Mouse (Mus musculus): ENCODE results near the gene Cyb561d2. TPM values are rescaled to one million over a fixed set of nuclear protein-coding genes. Genes with fewer than 3 reads are reported as not detected.
"Not testable (repeated sequence)": the region's sequence is repeated elsewhere in the genome, so short reads cannot be mapped to it uniquely, and the experiment has no call there.

Cyb561d2 gene
- total and polyA plus RNA-seq, 2 experiments from 2014 or later = 50.0 to 50.8 TPM

DNA sequence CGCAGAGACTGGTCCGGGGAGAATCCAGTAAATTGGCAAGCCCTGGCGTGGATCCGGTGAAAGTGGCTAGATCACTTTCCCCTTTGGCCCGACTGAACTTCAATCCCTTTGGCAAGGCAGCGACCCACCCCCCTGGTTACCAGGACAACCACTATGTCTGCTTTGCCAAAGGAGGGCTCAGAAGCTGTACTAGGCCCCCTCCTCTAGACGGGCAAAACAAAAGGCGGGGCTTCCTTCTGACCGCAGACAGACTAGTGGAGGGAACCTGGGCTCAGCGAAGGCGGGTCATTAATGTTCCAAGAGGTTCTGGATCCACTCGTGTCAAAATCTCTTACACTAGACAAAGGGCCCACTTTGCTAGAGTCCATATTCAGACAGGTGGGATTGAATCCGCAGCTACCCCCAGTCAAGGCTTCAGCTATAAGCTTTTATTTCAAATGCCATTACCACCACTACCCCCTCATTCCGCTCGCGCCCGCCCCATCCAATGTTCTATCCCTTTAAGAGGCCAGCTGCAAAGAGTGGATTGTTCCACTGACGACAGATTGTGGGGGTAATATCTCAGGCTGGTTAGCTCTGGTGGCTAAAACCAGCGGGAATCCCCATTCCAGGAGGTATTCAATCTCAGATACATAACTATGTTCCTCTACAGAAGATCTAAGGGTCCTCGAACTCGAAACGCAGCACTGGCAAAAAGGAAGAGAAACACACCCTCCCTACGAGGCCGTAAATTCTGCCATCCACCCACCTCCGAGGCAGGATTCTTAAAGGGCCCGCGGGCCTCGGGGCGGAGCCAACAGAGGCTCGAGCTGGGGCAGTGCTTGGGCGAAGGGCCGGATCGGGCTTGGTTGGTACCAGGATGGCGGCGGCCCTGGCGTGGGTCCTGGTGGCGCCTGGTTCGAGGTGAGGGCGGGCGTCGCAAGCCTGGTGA lies 26.6 kb upstream of the Cyb561d2 start:
- Histone ChIP-seq H3K9me3 (ENCODE audit: low read length) (no peaks in the 10 kb centered on the region), H3K27me3 (ENCODE audit: insufficient read depth, low read length) (no peaks in the 10 kb centered on the region), H3K9ac (replicated peaks; ENCODE audit: low read length, poor library complexity, severe bottlenecking) (peak overlapping the region; percentile 77), H3K27ac (ENCODE audit: low read depth, low read length) (peak overlapping the region; percentile 80), H3K4me1 (ENCODE audit: insufficient read depth, low read length) (peaks cover 26% of the 10 kb centered on the region), H3K36me3 (ENCODE audit: insufficient read depth, low read length) (peaks cover 23% of the 10 kb centered on the region), H3K4me2 (ENCODE audit: low read depth, low read length, poor library complexity, severe bottlenecking) (peak overlapping the region; percentile 80), H3K4me3 (ENCODE audit: low read depth, low read length) (peak overlapping the region; percentile 76)
- ATAC-seq (ENCODE audit: low FRiP score) = peak; percentile 85
- peak; percentile 93 for DNase-seq (ENCODE audit: low spot score)
- TF ChIP-seq CTCF (IDR thresholded peaks at IDR 0.05) = no peak
- under 1% methylated on average over 41 of the region's 41 CpGs for WGBS

DNA sequence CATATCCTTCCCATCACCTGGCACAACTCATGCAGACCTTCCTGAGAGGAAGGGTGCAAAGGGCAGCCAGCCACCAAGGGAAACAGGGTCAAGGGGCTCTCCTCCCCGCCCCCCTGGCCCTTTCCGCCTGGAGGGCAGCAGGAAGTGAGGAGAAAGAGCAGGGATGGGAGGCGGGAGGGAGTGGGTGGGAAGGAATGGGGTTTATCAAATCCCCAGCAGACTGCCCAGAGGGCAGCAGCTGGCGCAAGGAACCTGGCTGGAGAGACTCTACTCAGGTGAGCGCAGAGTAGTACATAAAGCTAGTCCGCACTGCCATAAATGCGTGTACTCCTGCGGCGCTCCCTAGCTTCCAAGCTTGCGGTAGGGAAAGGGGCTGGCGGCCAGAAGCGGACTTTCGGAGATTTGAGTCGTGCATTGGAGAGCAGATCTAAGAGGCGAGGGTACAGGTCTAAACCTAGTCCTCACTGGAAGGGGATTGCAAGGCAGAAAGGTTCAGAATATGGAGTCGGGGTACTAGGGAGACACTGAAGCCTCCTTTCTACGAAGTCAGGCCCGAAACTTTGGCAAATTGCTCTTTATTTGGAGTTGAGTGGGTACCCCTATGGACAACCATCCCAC lies 25.8 kb upstream of the Cyb561d2 start, which contains the start of gene Hyal2:
Hyal2 (plus strand) TSS at position 244 of the 618 bp plus-strand sequence.
- WGBS = 8% methylated on average over 18 of the region's 18 CpGs
- Histone ChIP-seq H3K9me3 (ENCODE audit: low read length) (no peaks in the 10 kb centered on the region), H3K36me3 (ENCODE audit: insufficient read depth, low read length) (peaks cover 23% of the 10 kb centered on the region), H3K4me3 (ENCODE audit: low read depth, low read length) (peak within 1 kb of the TSS; percentile 76), H3K27ac (ENCODE audit: low read depth, low read length) (peak within 1 kb of the TSS; percentile 80), H3K27me3 (ENCODE audit: insufficient read depth, low read length) (no peaks in the 10 kb centered on the region), H3K4me2 (ENCODE audit: low read depth, low read length, poor library complexity, severe bottlenecking) (peak within 1 kb of the TSS; percentile 80), H3K9ac (replicated peaks; ENCODE audit: low read length, poor library complexity, severe bottlenecking) (peak within 1 kb of the TSS; percentile 77), H3K4me1 (ENCODE audit: insufficient read depth, low read length) (peaks cover 28% of the 10 kb centered on the region)
- DNase-seq (ENCODE audit: low spot score) (no peak), ATAC-seq (ENCODE audit: low FRiP score) (no peak)
- TF ChIP-seq CTCF (IDR thresholded peaks at IDR 0.05) = 0 out of 2 replicates have a peak, but pooled peaks have one; percentile 8

DNA sequence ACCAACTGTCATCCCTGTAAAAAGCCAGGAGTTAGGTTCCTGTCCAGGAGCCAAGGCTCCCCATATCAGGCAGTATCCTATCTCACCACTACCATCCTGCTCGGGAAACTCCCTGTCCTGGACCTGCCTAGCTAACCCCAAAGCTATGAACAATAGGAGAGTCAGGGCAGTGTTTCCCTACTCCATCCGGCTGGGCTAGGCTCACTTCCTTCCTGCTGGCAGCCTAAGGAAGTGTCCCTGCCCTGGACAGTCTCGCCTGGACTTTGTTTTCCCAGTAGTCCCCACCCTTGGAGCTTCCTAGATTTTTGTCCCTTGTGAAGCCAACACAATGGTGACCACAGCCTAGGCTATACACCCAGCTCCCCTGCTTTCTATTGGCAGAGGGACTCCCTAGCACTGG lies 24.9 kb upstream of the Cyb561d2 start:
- no peak overlapping the region for H3K9ac ChIP-seq (replicated peaks; ENCODE audit: low read length, poor library complexity, severe bottlenecking)
- ATAC-seq (ENCODE audit: low FRiP score) (no peak), DNase-seq (ENCODE audit: low spot score) (no peak)
- no peaks in the 10 kb centered on the region for H3K27me3 ChIP-seq (ENCODE audit: insufficient read depth, low read length)
- no peak overlapping the region for H3K4me3 ChIP-seq (ENCODE audit: low read depth, low read length)
- H3K27ac ChIP-seq (ENCODE audit: low read depth, low read length) = 0 out of 2 replicates have a peak overlapping the region, but pooled peaks have one; percentile 18
- TF ChIP-seq CTCF (IDR thresholded peaks at IDR 0.05) = no peak
- no peaks in the 10 kb centered on the region for H3K9me3 ChIP-seq (ENCODE audit: low read length)
- peaks cover 28% of the 10 kb centered on the region for H3K4me1 ChIP-seq (ENCODE audit: insufficient read depth, low read length)
- H3K4me2 ChIP-seq (ENCODE audit: low read depth, low read length, poor library complexity, severe bottlenecking) = no peak overlapping the region
- 69% methylated on average over 3 of the region's 3 CpGs for WGBS
- peaks cover 20% of the 10 kb centered on the region for H3K36me3 ChIP-seq (ENCODE audit: insufficient read depth, low read length)

DNA sequence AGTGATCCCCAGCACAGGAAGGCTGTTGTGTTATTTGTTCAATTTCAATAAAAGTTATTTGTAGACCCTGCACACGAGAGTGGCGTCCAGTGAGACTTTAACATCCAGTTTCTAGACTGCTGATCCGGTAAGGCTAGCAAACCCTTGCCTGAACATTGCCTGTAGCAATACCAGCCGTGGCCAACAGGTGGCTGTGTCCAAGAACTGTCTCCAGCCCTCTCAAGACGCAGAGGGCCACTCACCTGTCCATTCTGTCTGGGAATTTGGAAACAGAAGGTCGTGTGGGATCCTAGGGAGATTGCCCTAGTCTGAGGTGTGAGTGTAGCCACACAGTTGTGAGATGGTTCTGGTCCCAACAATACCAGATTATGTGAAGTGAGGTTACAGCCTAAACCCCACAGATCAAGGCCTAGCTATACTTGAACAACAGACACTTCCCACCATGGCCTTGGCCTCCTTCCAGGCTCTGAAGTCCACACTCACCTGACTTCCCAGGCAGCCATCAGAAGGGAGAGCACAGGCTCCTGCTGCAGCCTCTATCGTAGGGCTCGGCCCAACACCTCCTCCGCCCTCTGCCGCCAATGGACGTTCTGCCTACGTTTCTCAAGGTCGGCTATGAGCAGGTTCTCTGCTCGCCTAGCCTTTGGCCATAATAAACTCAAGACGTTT lies 24.2 kb upstream of the Cyb561d2 start:
- ATAC-seq (ENCODE audit: low FRiP score) = no peak
- peaks cover 25% of the 10 kb centered on the region for H3K4me1 ChIP-seq (ENCODE audit: insufficient read depth, low read length)
- H3K27me3 ChIP-seq (ENCODE audit: insufficient read depth, low read length) = no peaks in the 10 kb centered on the region
- 0 out of 2 replicates have a peak overlapping the region, but pooled peaks have one; percentile 18 for H3K27ac ChIP-seq (ENCODE audit: low read depth, low read length)
- H3K9me3 ChIP-seq (ENCODE audit: low read length) = no peaks in the 10 kb centered on the region
- H3K4me3 ChIP-seq (ENCODE audit: low read depth, low read length) = no peak overlapping the region
- peak; percentile 85 for TF ChIP-seq CTCF (IDR thresholded peaks at IDR 0.05)
- H3K9ac ChIP-seq (replicated peaks; ENCODE audit: low read length, poor library complexity, severe bottlenecking) = no peak overlapping the region
- 58% methylated on average over 15 of the region's 15 CpGs for WGBS
- H3K36me3 ChIP-seq (ENCODE audit: insufficient read depth, low read length) = peaks cover 22% of the 10 kb centered on the region
- peak; percentile 70 for DNase-seq (ENCODE audit: low spot score)
- H3K4me2 ChIP-seq (ENCODE audit: low read depth, low read length, poor library complexity, severe bottlenecking) = no peak overlapping the region

DNA sequence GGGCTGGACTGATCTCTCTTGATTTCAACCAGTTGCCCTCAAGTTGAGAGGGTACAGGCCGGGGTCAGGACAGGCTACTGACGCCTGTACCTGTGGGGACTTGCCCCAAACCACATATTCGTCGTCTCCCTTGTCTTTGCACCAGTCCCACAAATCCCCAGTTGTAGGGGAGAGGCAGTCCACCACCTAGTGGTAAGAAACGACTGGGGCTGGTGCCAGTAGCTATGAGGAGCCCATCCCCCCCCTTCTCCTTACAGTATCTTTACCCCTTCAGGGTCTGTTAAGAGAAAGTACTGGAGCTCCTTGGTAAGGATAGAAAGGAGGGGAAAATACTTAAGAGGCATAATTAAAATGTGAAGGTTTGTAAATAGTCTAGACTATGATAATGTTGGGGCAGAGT lies 23.6 kb upstream of the Cyb561d2 start:
- H3K4me3 ChIP-seq (ENCODE audit: low read depth, low read length); H3K27ac ChIP-seq (ENCODE audit: low read depth, low read length); H3K9me3 ChIP-seq (ENCODE audit: low read length); H3K27me3 ChIP-seq (ENCODE audit: insufficient read depth, low read length); DNase-seq (ENCODE audit: low spot score); H3K9ac ChIP-seq (replicated peaks; ENCODE audit: low read length, poor library complexity, severe bottlenecking); H3K4me2 ChIP-seq (ENCODE audit: low read depth, low read length, poor library complexity, severe bottlenecking); ATAC-seq (ENCODE audit: low FRiP score): not testable (repeated sequence)
- Histone ChIP-seq H3K36me3 (ENCODE audit: insufficient read depth, low read length) (peaks cover 17% of the 10 kb centered on the region), H3K4me1 (ENCODE audit: insufficient read depth, low read length) (peaks cover 21% of the 10 kb centered on the region)
- WGBS = 51% methylated on average over 5 of the region's 5 CpGs
- TF ChIP-seq CTCF (IDR thresholded peaks at IDR 0.05) = peak; percentile 26

All from midbrain, postnatal 0 days (tissue).